Mouse (Mus musculus) lung, postnatal 0 days (tissue): Measurements from ENCODE around the gene Slc25a29.
A peak's percentile ranks its signal among the peaks of the same experiment; 100 is the strongest.

Experiments
- CTCF ChIP-seq: IDR thresholded peaks from 2 replicates; pipeline ENCODE4 v1.5.1; 2016; ENCODE audit warnings: antibody characterized with exemption, mild to moderate bottlenecking
- EP300 ChIP-seq: IDR thresholded peaks from 2 replicates; pipeline ENCODE4 v1.6.1; 2016; ENCODE audit warnings: antibody characterized with exemption, mild to moderate bottlenecking, control low read depth

DNA sequence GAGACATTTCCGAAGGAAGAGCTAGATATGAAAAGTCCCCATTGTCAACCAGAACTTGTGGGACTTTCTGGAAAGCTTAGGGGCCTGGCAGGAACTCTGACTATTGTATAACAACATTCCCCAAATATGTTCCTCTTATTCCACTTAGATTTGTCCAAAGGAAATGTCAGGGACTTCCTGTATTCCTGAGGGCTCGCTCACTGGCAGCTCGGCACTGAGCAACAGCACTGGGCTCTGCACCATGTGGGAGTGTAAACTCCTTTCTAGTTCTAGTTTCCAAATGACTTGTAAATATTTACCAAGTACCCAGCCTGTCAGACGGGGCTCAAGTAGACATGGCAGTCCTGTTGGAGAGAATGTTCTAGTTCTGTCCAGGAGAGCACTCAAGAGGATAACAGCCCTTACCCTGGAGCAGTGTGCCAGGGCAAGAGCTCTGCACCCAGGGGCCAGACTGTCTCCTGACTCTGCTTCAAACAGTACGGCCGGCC, 29.4 kb upstream of the Slc25a29 start:
- TF ChIP-seq CTCF, result no peak
- peak; percentile 99 for TF ChIP-seq EP300
